Mouse (Mus musculus): ENCODE data around the gene Rps19bp1.

Gene Rps19bp1

DNA sequence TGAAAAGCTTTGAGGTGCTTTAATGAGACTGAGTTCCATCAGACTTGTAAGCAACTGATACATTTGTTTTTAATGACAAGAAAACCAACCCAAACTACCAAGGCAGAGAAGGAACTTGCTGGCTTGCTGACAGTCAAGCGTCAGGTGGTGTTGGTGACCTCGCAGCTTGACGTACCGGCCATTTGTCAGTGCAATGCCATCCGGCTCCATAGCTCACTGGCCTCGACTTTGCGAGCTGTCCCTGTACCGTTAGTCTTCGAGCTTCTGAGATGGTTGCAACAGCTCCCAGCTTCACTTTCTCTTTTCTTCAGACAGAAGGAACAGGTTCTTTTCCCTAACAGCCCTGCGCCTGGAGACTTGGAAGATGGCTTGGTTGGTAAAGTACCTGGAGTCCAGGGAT lies 46.6 kb downstream of the Rps19bp1 start:
- DNase-seq, result no peak

DNA sequence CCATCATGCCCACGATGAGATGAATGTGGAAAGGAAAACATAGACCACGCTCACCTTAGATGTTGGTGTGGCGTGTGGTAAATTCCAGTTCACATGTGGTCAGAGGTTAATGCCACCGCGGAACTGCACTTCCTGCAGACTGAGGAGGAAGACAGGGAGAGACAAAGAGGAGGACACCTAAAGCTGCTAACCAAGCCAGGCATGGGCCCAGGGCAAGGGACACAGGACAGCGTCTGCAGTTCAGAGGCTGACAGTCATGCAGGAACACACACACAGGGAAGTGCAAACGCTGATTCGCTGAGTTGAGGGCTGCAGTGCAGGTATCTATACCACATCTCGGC lies 47.7 kb downstream of the Rps19bp1 start:
- no peak for DNase-seq

DNA sequence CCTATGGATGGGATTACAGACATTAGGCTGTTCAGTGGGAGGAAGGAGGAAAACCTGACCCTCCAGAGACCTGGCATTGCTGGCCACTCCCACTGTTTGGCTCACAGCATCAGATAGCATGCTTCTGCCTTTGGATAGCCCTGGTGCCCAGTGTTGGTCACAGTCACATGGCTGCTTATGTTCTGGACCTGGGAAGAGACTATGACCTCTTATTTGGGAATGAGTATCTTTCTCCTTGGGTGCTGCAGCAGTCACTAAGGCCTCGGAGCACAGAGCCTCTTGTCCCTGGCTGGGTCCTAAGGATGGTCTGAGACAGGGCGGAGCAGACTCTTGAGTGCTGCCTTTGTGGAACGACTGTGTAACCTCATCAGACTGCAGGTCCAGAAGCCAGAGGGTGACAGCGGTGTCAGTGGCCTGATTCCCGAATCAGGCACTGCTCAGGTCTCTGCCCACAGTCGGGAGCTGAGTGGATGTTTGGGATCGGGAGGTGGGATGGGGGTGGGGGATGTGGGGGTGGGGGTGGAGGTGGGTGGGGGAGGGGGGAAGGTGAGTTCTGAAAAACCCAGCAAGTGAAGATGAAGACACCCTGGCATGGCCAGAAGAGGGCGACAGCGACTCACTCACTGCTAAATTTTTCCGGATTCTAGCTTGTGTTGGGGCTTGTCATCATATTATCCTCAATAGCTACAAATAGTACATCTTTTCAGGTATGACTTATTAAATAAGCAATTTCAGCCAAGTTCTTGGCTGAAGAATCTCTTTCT lies 48.2 kb downstream of the Rps19bp1 start:
- DNase-seq, result no peak

DNA sequence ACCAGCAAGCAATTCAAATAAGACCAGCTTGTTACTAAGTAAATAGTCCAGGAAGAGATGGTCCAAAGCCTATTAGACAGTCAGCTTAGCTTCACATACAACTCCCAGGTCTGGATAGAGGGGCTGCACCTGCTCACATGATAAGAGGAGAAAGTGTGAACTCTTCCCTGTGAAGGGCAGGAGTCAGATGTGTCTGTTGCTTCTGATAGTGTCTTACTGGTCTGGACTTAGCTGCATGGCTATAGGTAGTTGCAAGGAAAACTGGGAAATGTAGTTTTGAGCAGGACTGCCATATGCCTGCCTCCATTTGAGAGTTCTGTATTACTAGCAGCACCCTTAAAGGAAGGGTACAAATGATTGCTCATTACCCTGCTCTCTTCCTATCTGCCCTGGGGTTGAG lies 50.4 kb downstream of the Rps19bp1 start:
- DNase-seq, result no peak
